Mouse (Mus musculus) liver, postnatal 0 days (tissue): ENCODE measurements at regions not wholly inside any gene's neighbourhood (a gene's known extent, or its start where the extent isn't known, plus 50 kb on each side); places are given as distances from the start of the nearest gene placed in this dataset.
A peak's percentile ranks its signal among the peaks of the same experiment; 100 is the strongest.

ENCODE experiments used
- CTCF ChIP-seq: sonication (generic); IDR thresholded peaks from 2 replicates; pipeline ENCODE4 v1.5.1; 2016; ENCODE audit warnings: antibody characterized with exemption, low read depth
- EP300 ChIP-seq: IDR thresholded peaks from 2 replicates; pipeline ENCODE4 v1.6.1; 2016; ENCODE audit warnings: antibody characterized with exemption, low read depth, mild to moderate bottlenecking

GRCm38 (mm10) chr3:149170191-149170590 is 179.8 kb upstream of the Adgrl2 start:
- peak; percentile 47; the same call in 1 of the 2 replicates for TF ChIP-seq EP300
- no peak for TF ChIP-seq CTCF
